Mouse (Mus musculus) CH12.LX (cell line): ENCODE data around the gene Mier3.

Experiments
- CTCF ChIP-seq, 2 experiments: IDR thresholded peaks in 1 of 2; conservative IDR thresholded peaks in 1 of 2; 2 replicates each; pipeline ENCODE4 v1.5.1; 2011 to 2012; ENCODE audit warnings: low read depth in 2 of 2, low read length in 2 of 2, improper control_type of control experiment in 1 of 2, inconsistent platforms in 1 of 2, mild to moderate bottlenecking in 1 of 2, moderate library complexity in 1 of 2
- EP300 ChIP-seq: IDR thresholded peaks from 2 replicates; pipeline ENCODE4 v1.6.1; 2011; ENCODE audit warnings: low read length, improper control_type of control experiment
- HCFC1 ChIP-seq: IDR thresholded peaks from 2 replicates; pipeline ENCODE4 v1.6.1; 2012; ENCODE audit warnings: low read depth, mild to moderate bottlenecking, inconsistent platforms, low read length, improper control_type of control experiment
- JUN ChIP-seq: IDR thresholded peaks from 2 replicates; pipeline ENCODE4 v1.6.1; 2011; ENCODE audit warnings: low read depth, mild to moderate bottlenecking, low read length, improper control_type of control experiment, moderate library complexity; ENCODE audit not compliant: insufficient read depth
- MXI1 ChIP-seq: IDR thresholded peaks from 2 replicates; pipeline ENCODE4 v1.6.1; 2011; ENCODE audit warnings: mild to moderate bottlenecking, low read depth, low read length, improper control_type of control experiment
- POLR2A ChIP-seq: IDR thresholded peaks from 2 replicates; pipeline ENCODE4 v1.6.1; 2011; ENCODE audit warnings: low read depth, mild to moderate bottlenecking, improper control_type of control experiment, low read length
- ZMIZ1 ChIP-seq: IDR thresholded peaks from 2 replicates; pipeline ENCODE4 v1.6.1; 2012; ENCODE audit warnings: low read depth, mild to moderate bottlenecking, inconsistent platforms, low read length, improper control_type of control experiment

DNA sequence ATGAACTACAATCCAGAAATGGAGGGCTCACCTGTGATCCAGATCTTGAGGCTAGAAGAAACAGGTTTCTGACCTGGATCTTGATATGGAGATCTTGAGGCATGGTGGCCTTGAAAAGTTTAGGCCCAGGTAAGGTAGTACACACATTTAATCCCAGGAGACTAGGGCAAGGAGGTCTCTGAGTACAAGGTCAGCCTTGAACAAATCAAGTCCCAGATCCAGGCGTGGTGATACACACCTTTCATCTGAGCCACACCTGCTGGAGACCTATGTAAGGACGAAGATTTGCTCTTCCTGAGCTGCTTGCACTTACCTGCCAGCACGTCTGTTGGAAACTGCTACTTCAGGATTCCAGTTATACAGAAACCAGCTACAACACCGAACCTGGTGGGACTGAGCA is at the start of gene Mier3:
- no peak for TF ChIP-seq EP300
- TF ChIP-seq CTCF (conservative IDR thresholded peaks at IDR 0.05 in 1 of 2, IDR thresholded peaks at IDR 0.05 in 1 of 2; ENCODE audit: low read depth in 2 of 2, low read length in 2 of 2), result no peak
- no peak for TF ChIP-seq MXI1
- no peak for TF ChIP-seq ZMIZ1
- TF ChIP-seq HCFC1, result no peak
- TF ChIP-seq POLR2A, result no peak
- TF ChIP-seq JUN, result no peak
